Mouse (Mus musculus): ENCODE measurements around the gene Them5. TPM values are rescaled to one million over a fixed set of nuclear protein-coding genes. Genes with fewer than 3 reads are reported as not detected.

Gene Them5
- total RNA-seq (2022) = not detected

DNA sequence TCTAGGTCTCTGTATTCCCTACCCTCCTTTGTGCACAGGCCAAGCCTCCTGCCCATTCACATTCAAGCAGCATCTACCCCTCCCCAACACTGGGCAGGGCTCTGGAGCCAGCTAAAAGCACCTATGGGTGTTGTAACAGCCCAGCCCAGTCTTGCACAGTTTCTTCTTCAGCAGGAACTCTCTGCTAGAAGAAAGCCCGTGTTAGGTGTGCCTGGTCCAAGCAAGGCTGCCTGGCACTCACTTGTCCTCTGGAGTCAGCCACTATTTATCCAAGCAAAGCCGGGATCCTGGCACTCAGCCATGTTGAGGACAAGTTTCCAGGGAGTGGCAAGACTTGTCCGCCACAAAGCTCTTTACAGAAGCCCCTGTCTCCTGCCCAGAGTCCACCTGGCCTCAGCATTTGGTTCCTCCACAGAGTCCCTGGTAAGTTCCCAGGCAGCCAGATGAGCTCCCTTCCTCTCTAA is at the start of gene Them5:
Gene Them5 (plus strand): TSS at position 141 of the 464 bp plus-strand sequence.
- DNase-seq (ENCODE audit: low spot score) = no peak

GRCm38 (mm10) chr3:94305457-94305856 is 36.4 kb upstream of the Them5 start:
- DNase-seq (ENCODE audit: low spot score) = no peak

- no peak for DNase-seq (ENCODE audit: low spot score)
Observed at GRCm38 (mm10) chr3:94306975-94307374, 34.9 kb upstream of the Them5 start.

DNA sequence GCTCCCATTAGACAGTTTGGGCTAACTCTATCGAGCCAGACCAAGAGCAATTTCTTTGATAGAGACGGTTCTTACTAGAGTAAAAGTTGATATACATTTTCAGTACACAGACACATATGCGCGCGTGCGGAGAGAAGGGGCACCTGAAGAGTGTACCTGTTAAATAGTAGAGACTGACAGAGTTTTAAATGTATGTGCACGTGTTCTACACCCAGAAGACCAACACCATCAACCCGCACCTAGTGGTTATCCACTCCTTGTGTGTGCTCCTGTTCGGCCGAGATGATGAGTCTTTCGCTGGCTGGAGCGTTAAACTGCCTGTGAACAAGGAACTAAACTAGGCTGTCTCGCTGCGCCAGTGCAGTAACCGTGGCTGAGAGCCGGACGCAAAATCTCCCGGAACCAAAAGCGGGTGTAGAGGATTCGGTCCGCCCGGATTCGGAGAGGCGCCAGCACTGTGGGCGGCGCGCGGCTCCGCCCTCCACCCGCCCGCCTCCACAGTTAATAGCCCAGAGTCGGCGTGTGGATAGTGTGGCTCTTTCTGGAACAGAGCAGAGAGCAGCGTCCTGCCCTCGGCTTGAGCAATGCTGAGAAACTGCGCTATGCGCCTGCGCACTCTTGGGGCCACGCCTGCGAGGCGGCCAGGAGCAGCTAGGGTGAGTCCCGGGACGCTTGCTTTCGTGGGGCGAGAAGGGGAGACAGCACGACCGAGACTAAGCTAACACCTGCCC is 32.1 kb upstream of the Them5 start, which contains the start of gene Them4:
Gene Them4 (plus strand): TSS at position 457 of the 731 bp plus-strand sequence.
- peak; percentile 96 for DNase-seq (ENCODE audit: low spot score)

DNA sequence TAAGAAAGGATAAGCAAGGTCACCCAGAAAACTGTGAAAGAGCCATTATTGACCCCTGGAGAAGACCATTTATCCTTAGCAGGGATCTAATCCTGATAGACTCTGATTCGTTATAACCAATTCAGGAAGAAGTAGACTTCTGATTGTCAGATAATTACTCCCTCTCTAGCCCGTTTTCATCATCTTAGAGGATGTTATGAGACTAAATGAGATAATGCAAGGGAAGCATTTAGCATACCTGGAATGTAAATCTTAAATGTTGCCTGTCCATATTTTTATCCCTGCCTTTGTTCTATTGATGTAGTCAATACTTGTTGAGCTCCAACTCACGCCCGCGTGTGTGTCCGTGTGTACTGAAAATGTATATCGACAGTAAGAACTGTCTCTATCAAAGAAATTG is 31.4 kb upstream of the Them5 start:
- DNase-seq (ENCODE audit: low spot score) = no peak

DNA sequence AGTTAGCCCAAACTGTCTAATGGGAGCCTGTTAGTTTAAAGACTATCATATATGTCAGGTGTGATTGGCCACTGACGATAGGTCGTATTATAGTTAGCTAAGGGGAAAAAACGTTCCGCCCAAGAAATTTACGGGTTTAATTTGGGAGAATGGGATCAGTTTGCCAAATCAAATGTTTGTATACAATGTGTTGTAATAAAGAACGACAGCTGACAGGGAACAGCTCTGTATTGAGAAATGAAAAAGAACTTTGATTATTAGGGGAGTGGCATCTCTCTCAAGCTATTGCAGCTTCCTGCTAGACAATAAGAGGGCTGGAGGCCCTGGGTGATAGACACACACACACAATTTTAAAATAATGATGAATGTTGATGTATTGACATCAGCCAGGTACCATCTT is 31.0 kb upstream of the Them5 start:
- no peak for DNase-seq (ENCODE audit: low spot score)

- no peak for DNase-seq (ENCODE audit: low spot score)
Observed at GRCm38 (mm10) chr3:94311376-94311775, 30.5 kb upstream of the Them5 start.

GRCm38 (mm10) chr3:94328681-94329080 is 13.2 kb upstream of the Them5 start:
- DNase-seq (ENCODE audit: low spot score) = no peak

DNA sequence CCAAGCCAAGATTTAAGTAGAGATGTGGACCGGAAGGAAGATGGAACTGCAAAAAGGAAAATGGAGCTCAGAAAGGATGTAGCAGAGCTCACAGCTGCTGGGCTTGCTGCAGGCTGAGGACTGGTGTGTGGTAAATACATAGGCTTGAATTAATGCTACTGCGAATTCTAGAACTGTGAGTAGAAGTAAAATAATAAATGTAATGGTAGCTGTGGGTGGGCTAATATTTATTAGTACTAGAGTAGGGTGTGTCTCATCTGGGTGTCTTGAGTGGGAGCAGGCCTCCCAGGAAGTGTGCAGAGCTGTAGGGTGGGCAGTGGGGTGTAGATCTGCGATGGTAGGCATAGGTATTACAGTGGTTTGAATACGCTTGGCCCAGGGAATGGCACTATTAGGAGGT is 7.5 kb upstream of the Them5 start:
- no peak for DNase-seq (ENCODE audit: low spot score)

DNA sequence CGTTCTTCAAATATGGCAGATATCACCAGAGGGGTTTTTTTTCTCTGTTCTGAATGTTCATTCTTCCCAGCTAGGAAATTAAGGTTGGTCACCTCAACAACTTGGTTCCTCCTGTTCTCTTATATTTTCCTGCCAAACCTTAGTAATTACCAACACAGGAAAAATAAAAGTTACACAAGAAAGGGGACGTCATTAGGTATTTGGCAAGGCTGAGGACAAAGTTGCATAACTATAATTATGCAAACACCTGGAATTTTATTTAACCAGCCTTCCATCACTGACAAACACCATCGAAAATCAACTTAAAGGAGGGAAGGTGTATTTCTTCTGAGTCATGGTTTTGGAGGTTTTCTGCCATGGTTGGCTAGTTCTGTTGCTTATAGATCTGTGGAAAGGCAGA is 3.4 kb upstream of the Them5 start:
- no peak for DNase-seq (ENCODE audit: low spot score)

GRCm38 (mm10) chr3:94342552-94342951 is 653 bp downstream of the Them5 start:
- DNase-seq (ENCODE audit: low spot score) = no peak

GRCm38 (mm10) chr3:94344182-94344581 is 2.3 kb downstream of the Them5 start:
- DNase-seq (ENCODE audit: low spot score) = no peak

GRCm38 (mm10) chr3:94344897-94345296 is 3.0 kb downstream of the Them5 start:
- no peak for DNase-seq (ENCODE audit: low spot score)

- no peak for DNase-seq (ENCODE audit: low spot score)
Observed at GRCm38 (mm10) chr3:94348146-94348545, 6.2 kb downstream of the Them5 start.

- DNase-seq (ENCODE audit: low spot score) = no peak
Observed at GRCm38 (mm10) chr3:94360812-94361211, 18.9 kb downstream of the Them5 start.

GRCm38 (mm10) chr3:94362138-94362537 is 20.2 kb downstream of the Them5 start, which contains the start of gene C2cd4d:
Gene C2cd4d (plus strand): TSS chr3:94362438.
- no peak for DNase-seq (ENCODE audit: low spot score)

DNA sequence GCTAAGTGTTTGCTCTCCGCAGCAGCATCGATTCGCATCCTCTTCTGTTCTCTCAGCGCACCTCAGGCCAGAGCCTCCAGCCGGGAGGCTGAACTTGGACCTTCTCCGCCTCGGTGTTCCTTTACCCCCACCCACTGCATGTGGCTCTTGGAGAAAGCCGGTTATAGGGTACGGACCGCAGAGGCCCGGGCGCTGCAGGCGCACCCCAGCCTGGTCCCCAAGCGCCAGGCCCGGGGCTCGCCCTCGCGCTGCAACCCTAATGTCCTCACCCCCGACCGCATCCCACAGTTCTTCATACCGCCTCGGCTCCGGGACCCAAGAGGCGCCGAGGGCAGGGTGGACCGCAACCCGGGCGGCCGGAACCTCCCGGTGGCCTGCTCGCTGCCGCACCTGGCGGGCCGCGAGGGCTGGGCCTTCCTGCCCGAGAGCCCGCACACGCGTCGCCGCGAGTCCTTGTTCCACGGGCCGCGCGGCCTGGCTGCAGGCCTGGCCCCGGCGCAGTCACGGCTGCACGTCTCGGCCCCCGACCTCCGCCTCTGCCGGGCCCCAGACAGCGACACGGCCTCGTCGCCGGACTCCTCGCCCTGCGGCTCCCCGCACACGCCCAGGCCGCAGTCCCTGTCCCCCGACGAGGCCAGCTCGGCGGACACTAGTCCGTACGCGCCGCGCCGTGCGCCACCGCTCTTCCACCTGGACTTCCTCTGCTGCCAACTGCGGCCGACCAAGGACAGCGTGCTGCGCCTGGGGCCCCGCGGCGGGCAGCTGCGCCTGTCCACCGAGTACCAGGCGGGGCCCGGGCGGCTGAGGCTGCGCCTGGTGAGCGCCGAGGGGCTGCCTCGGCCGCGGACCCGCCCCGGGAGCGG is 21.6 kb downstream of the Them5 start:
- DNase-seq (ENCODE audit: low spot score) = no peak

DNA sequence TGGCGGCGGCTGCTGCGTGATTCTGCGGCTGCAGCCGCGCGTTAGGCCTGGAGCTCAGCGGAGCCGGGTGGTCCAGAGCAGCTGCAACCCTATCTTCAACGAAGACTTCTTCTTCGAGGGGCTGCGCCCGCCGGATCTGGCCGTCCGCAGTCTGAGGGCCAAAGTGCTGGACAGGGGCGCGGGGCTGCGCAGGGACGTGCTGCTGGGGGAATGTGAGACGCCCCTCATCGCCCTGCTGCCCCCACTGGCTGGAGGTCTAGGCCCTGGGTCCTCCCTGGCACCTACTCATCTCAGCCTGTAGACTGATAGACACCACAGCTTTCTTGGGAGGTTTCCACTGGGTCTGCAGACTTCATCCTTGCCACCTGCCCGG is 22.2 kb downstream of the Them5 start:
- no peak for DNase-seq (ENCODE audit: low spot score)

DNA sequence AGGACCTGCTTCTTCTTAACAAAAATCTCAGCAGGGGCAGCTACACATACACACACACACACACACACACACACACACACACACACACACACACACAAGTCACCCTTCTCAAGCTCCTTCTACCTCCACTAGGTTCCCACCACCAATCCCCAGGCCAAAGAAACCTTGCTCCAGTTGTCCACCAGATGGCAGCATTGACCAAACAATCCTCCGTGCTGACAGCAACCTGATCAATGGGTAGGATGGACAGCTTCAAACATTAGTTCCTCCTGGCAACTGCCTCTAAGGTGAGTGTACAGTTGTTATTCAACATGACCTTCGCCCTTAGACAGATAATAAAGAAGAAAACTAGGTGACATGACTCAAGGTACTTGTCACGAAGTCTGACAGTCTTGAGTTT is 24.9 kb downstream of the Them5 start:
- peak; percentile 77 for DNase-seq (ENCODE audit: low spot score)

- DNase-seq (ENCODE audit: low spot score) = no peak
Observed at GRCm38 (mm10) chr3:94367511-94367910, 25.6 kb downstream of the Them5 start.

DNA sequence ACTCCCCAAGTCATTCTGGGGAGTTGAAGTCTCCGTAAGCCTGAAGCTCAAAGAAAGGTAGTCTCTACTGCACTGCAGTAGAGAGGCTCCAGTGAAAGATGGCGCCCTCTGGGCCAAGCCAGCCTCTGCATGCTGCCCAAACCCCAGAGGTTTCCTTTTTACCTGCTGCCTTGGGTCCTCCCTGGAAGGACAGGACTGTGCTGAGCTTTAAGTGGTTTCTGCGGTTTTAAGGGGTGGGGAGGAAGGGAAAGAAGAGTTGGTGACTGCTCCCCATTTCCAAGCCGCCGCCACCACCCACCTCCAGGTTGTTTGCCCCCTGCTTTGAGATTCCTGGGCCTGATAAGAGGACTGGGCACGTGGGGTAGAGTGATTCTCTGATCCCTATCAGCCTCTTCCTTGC is 26.7 kb downstream of the Them5 start:
- DNase-seq (ENCODE audit: low spot score) = no peak

GRCm38 (mm10) chr3:94369709-94370108 is 27.8 kb downstream of the Them5 start:
- no peak for DNase-seq (ENCODE audit: low spot score)

DNA sequence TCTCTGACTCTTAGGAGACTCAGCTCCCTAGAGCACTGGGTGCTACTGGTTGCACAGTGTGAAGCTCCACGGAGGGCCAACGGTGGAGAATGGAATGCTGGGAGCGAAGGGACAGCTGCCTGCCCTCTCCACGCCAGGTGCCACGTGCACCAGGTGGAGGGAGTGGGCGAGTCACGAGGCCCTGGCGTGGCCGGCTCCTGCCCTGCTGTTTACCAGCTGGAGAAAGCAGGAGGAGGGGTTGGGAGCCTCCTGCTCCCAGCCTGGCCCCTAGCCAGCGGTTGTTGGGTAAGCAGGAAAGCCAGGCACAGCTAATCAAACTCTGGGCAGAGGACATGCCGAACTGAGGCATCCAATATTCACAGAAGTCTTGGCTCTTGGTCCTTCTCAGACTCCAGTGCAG is 29.7 kb downstream of the Them5 start:
- peak; percentile 69 for DNase-seq (ENCODE audit: low spot score)

All from heart, adult 8-10 months (tissue).